16 mouse cellular contexts compared by ENCODE assay signal in the genomic region with DNA sequence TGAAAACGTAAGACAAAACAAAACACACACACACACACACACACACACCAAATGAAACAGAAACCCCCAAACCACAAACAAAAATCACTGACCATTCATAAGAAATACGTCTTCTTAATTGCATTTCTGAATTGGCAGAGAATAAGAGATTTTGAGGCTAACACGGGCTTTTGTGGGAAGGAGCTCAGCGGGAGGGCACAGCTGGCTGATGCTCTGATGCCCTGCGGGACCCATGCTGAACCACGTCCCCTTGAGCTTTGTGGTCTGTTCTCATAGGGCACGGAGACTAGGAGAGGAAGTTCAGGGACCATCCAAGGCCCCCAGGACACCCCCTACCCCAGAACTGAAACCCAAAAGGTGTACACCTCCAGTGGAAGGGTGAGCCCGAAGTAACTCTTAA. TPM values are rescaled to one million over a fixed set of nuclear protein-coding genes. Genes with fewer than 3 reads are reported as not detected.
DNase-seq lines count a peak whose midpoint lies in the region; ATAC-seq and TF ChIP-seq lines count a peak whose summit lies in the region.
"Had no signal": no experiment of that assay in that cellular context is flagged by ENCODE, and none has a peak within 500 bp of the region (broad histone marks: within the 10 kb centered on the region; RNA-seq: fewer than 3 reads in every experiment).

No protein-coding gene starts in this region.

- intact Hi-C loops in heart, postnatal 10 days (cut with DNase I) = no loop called here

- H3K9me3 ChIP-seq in heart, embryonic 14.5 days (ENCODE audit: control insufficient read depth, low read length) = no peaks in the 10 kb centered on the region
- no peaks in the 10 kb centered on the region for H3K9me3 ChIP-seq in midbrain, embryonic 11.5 days (ENCODE audit: control insufficient read depth, low read length)
- H3K9me3 ChIP-seq in midbrain, embryonic 15.5 days = no peaks in the 10 kb centered on the region
- H3K9me3 ChIP-seq in CH12.LX (replicated peaks; ENCODE audit: low read length) = peaks cover 2% of the 10 kb centered on the region
- H3K9me3 ChIP-seq: forebrain, embryonic 15.5 days; intestine, embryonic 15.5 days; kidney, embryonic 15.5 days; neural tube, embryonic 12.5 days had no signal

- H3K4me3 ChIP-seq in heart, embryonic 14.5 days (ENCODE audit: control insufficient read depth in 1 of 2, insufficient read depth in 1 of 2, low read depth in 1 of 2, low read length in 2 of 2) = no peak overlapping the region
- H3K4me3 ChIP-seq in midbrain, embryonic 11.5 days (ENCODE audit: low read depth, low read length) = no peak overlapping the region
- H3K4me3 ChIP-seq in midbrain, embryonic 15.5 days = no peak overlapping the region
- no peak overlapping the region for H3K4me3 ChIP-seq in CH12.LX (replicated peaks in 1 of 3; ENCODE audit: low read depth in 2 of 3, low read length in 2 of 3, poor library complexity in 1 of 3)
- H3K4me3 ChIP-seq: forebrain, embryonic 15.5 days; intestine, embryonic 15.5 days; kidney, embryonic 15.5 days; neural tube, embryonic 12.5 days had no signal

- H3K79me2 ChIP-seq in CH12.LX (replicated peaks; ENCODE audit: control insufficient read depth, extremely low read depth, insufficient read depth, poor library complexity, severe bottlenecking) = no peaks in the 10 kb centered on the region

- peaks cover 8 to 9% of the 10 kb centered on the region in 2 experiments; a peak in 3 of 4 replicates for H3K4me1 ChIP-seq in heart, embryonic 14.5 days (ENCODE audit: control insufficient read depth in 2 of 2, insufficient read depth in 2 of 2, low read length in 2 of 2)
- H3K4me1 ChIP-seq in midbrain, embryonic 11.5 days (ENCODE audit: control insufficient read depth, insufficient read depth, low read length) = peaks cover 3% of the 10 kb centered on the region; the same call in 1 of the 2 replicates
- H3K4me1 ChIP-seq in midbrain, embryonic 15.5 days = peaks cover 5% of the 10 kb centered on the region; the same call in 1 of the 2 replicates
- H3K4me1 ChIP-seq in CH12.LX (ENCODE audit: control insufficient read depth in 1 of 2, insufficient read depth in 2 of 2) = peaks cover 4 to 29% of the 10 kb centered on the region in 2 experiments
- H3K4me1 ChIP-seq: intestine, embryonic 15.5 days had no signal

- TF ChIP-seq CTCF in CH12.LX (conservative IDR thresholded peaks at IDR 0.05 in 1 of 2, IDR thresholded peaks at IDR 0.05 in 1 of 2; ENCODE audit: low read depth in 2 of 2, low read length in 2 of 2) = no peak

- no peak overlapping the region for H3K27ac ChIP-seq in heart, embryonic 14.5 days (replicated peaks in 1 of 2; ENCODE audit: control insufficient read depth in 1 of 2, insufficient read depth in 1 of 2, low read depth in 2 of 2, low read length in 2 of 2)
- H3K27ac ChIP-seq in midbrain, embryonic 11.5 days (ENCODE audit: low read depth, low read length) = no peak overlapping the region
- H3K27ac ChIP-seq in midbrain, embryonic 15.5 days = no peak overlapping the region
- H3K27ac ChIP-seq in CH12.LX (ENCODE audit: insufficient read depth, low read depth) = no peak overlapping the region
- H3K27ac ChIP-seq: forebrain, embryonic 15.5 days; intestine, embryonic 15.5 days; kidney, embryonic 15.5 days; liver, embryonic 14.5 days; neural tube, embryonic 12.5 days had no signal

- dilution Hi-C loops in CH12.LX (cut with MboI; ENCODE audit: extremely low pct_ligation_motif_present, extremely low pct_unique_long_range_greater_than_20kb, low sequenced_read_pairs) = no loop called here

- in situ Hi-C loops in CH12.LX (cut with MboI; ENCODE audit: low pct_ligation_motif_present, low pct_unique_long_range_greater_than_20kb, low sequenced_read_pairs) = no loop called here

- DNase-seq in heart, postnatal 10 days = no peak
- peak; percentile 79 for DNase-seq in midbrain, embryonic 11.5 days (ENCODE audit: low spot score, missing footprints)
- peak; percentile 49 for DNase-seq in CH12.LX (ENCODE audit: extremely low read depth)
- DNase-seq in thymus, postnatal 14 days = peak; percentile 58
- no peak for DNase-seq in adrenal gland, postnatal 36 days
- DNase-seq: adrenal gland, postnatal 14 days; cerebellum, adult 8-10 months; heart, postnatal 36 days; lung, postnatal 10 days had no signal

- no peaks in the 10 kb centered on the region for H3K36me3 ChIP-seq in heart, embryonic 14.5 days (ENCODE audit: control insufficient read depth, insufficient read depth, low read length)
- no peaks in the 10 kb centered on the region for H3K36me3 ChIP-seq in midbrain, embryonic 11.5 days (ENCODE audit: control insufficient read depth, insufficient read depth, low read length)
- H3K36me3 ChIP-seq in midbrain, embryonic 15.5 days (replicated peaks) = no peaks in the 10 kb centered on the region
- H3K36me3 ChIP-seq in CH12.LX (replicated peaks in 1 of 2; ENCODE audit: control insufficient read depth in 1 of 2, insufficient read depth in 1 of 2, low read length in 1 of 2) = no peaks in the 10 kb centered on the region
- H3K36me3 ChIP-seq: forebrain, embryonic 15.5 days; intestine, embryonic 15.5 days; kidney, embryonic 15.5 days; neural tube, embryonic 12.5 days had no signal

- no peak for TF ChIP-seq POLR2A in CH12.LX (IDR thresholded peaks at IDR 0.05; ENCODE audit: low read depth, low read length)

- no peak for TF ChIP-seq EP300 in CH12.LX (IDR thresholded peaks at IDR 0.05; ENCODE audit: low read length)

- 0 out of 2 replicates have a peak overlapping the region, but pooled peaks have one; percentile 4 for H3K4me2 ChIP-seq in heart, embryonic 14.5 days (ENCODE audit: low read length)
- H3K4me2 ChIP-seq in midbrain, embryonic 11.5 days = no peak overlapping the region
- no peak overlapping the region for H3K4me2 ChIP-seq in midbrain, embryonic 15.5 days
- peak overlapping the region; percentile 8; the same call in 1 of the 2 replicates for H3K4me2 ChIP-seq in CH12.LX (ENCODE audit: insufficient read depth, low read depth, poor library complexity, severe bottlenecking)
- H3K4me2 ChIP-seq: forebrain, embryonic 15.5 days; intestine, embryonic 15.5 days; kidney, embryonic 15.5 days; neural tube, embryonic 12.5 days had no signal

- no peak overlapping the region for H3K9ac ChIP-seq in heart, embryonic 14.5 days (ENCODE audit: low read length)
- H3K9ac ChIP-seq in midbrain, embryonic 11.5 days (ENCODE audit: low read length) = no peak overlapping the region
- H3K9ac ChIP-seq in midbrain, embryonic 15.5 days = no peak overlapping the region
- no peak overlapping the region for H3K9ac ChIP-seq in CH12.LX (ENCODE audit: insufficient read depth, low read depth)
- H3K9ac ChIP-seq: forebrain, embryonic 15.5 days; intestine, embryonic 15.5 days; kidney, embryonic 15.5 days; liver, embryonic 14.5 days; neural tube, embryonic 12.5 days had no signal

- no peaks in the 10 kb centered on the region for H3K27me3 ChIP-seq in heart, embryonic 14.5 days (ENCODE audit: control insufficient read depth, insufficient read depth, low read length)
- H3K27me3 ChIP-seq in midbrain, embryonic 11.5 days (ENCODE audit: control insufficient read depth, insufficient read depth, low read length) = no peaks in the 10 kb centered on the region
- H3K27me3 ChIP-seq in midbrain, embryonic 15.5 days (replicated peaks) = no peaks in the 10 kb centered on the region
- peaks cover 8% of the 10 kb centered on the region for H3K27me3 ChIP-seq in CH12.LX (replicated peaks)
- H3K27me3 ChIP-seq: forebrain, embryonic 15.5 days; intestine, embryonic 15.5 days; kidney, embryonic 15.5 days; neural tube, embryonic 12.5 days had no signal

- no peak for ATAC-seq in heart, embryonic 14.5 days (ENCODE audit: insufficient number of reproducible peaks, insufficient read depth, low FRiP score, low read depth)
- ATAC-seq in midbrain, embryonic 11.5 days (ENCODE audit: low FRiP score) = no peak
- ATAC-seq in midbrain, embryonic 15.5 days (replicated peaks) = no peak
- ATAC-seq: forebrain, embryonic 15.5 days; intestine, embryonic 15.5 days had no signal

- no peak for TF ChIP-seq RAD21 in CH12.LX (IDR thresholded peaks at IDR 0.05; ENCODE audit: low read depth, low read length)

- 51% methylated on average over 8 of the region's 8 CpGs for WGBS in heart, embryonic 14.5 days
- 39% methylated on average over 8 of the region's 8 CpGs for WGBS in midbrain, embryonic 11.5 days
- 25% methylated on average over 8 of the region's 8 CpGs for WGBS in midbrain, embryonic 15.5 days

TF ChIP-seq in CH12.LX, 34 proteins besides CTCF, POLR2A, EP300 and RAD21:
- TF ChIP-seq GABPA (IDR thresholded peaks at IDR 0.05; ENCODE audit: insufficient replicate concordance, low read depth, low read length) (no peak), BHLHE40 (IDR thresholded peaks at IDR 0.05; ENCODE audit: low read depth, low read length) (0 out of 2 replicates have a peak, but pooled peaks have one; percentile 32), MAX (IDR thresholded peaks at IDR 0.05; ENCODE audit: low read length) (no peak), SIN3A (IDR thresholded peaks at IDR 0.05; ENCODE audit: low read length) (no peak), HCFC1 (IDR thresholded peaks at IDR 0.05; ENCODE audit: low read depth, low read length) (no peak)

RNA-seq across cellular contexts. Expression of gene Tgfbr1, which starts 10.4 kb away (rescaled TPM):
- 29.8 and 30.3 TPM in 2 replicates for polyA plus RNA-seq in heart, embryonic 14.5 days (2014; fragmentation: Nextera tagmentation; extraction: Ambion mirVana)
- 10 to 100 TPM; 22.3 to 24.1 TPM for total RNA-seq in heart, postnatal 10 days (2021)
- 121 and 133 TPM in 2 replicates for polyA plus RNA-seq in midbrain, embryonic 11.5 days (2014; fragmentation: Nextera tagmentation; extraction: Ambion mirVana)
- 36.4 and 37.5 TPM in 2 replicates for polyA plus RNA-seq in midbrain, embryonic 15.5 days (2015; fragmentation: Nextera tagmentation; extraction: Ambion mirVana)
- 3.4 and 5.0 TPM in 2 replicates for total RNA-seq in CH12.LX (2012; rRNA removed)
- 8.7 and 10.1 TPM in 2 replicates for total RNA-seq in CH12.LX (2014; rRNA removed)
- 5.9 and 7.0 TPM in 2 replicates for polyA plus RNA-seq in CH12.LX (2012; ENCODE audit: insufficient read length, low read depth)
- total RNA-seq in adrenal gland, postnatal 36 days (2021) = 10 to 100 TPM; 34.8 to 40.7 TPM

Comparison
In these comparisons a context has a peak if more than half of its experiments do, and no peak if none do; other contexts are left out.
1. H3K4me2 ChIP-seq: peak in heart, embryonic 14.5 days (single experiment) and CH12.LX (single experiment); none in midbrain, embryonic 11.5 days (single experiment) and midbrain, embryonic 15.5 days (single experiment).
2. DNase-seq: peak in midbrain, embryonic 11.5 days (single experiment), CH12.LX (single experiment) and thymus, postnatal 14 days (single experiment); none in heart, postnatal 10 days (0 of 2) and adrenal gland, postnatal 36 days (0 of 2).